Mouse (Mus musculus) forebrain, embryonic 15.5 days (tissue): ENCODE results near the gene Dusp3. TPM values are rescaled to one million over a fixed set of nuclear protein-coding genes. Genes with fewer than 3 reads are reported as not detected.

ENCODE experiments used
- ATAC-seq: fragments of 200-750 bp; cut with Nextera tagmentation; replicated peaks from 2 replicates; pipeline ENCODE4 v1.8.0; 2017; ENCODE audit warnings: mild to moderate bottlenecking, moderate TSS enrichment, moderate library complexity
- H3K27ac ChIP-seq: fragments of 300-500 bp; sonication (generic); replicated peaks from 2 replicates; pipeline ENCODE4 v1.5.1; 2015; ENCODE audit warnings: mild to moderate bottlenecking, inconsistent platforms
- H3K27me3 ChIP-seq: fragments of 300-500 bp; sonication (generic); 2 replicates; pipeline ENCODE4 v1.6.1; 2015; ENCODE audit warnings: inconsistent platforms
- H3K36me3 ChIP-seq: fragments of 300-500 bp; sonication (generic); 2 replicates; pipeline ENCODE4 v1.6.1; 2015; ENCODE audit warnings: mild to moderate bottlenecking, inconsistent platforms
- H3K4me1 ChIP-seq: fragments of 300-500 bp; sonication (generic); 2 replicates; pipeline ENCODE4 v1.6.1; 2015; ENCODE audit warnings: inconsistent platforms
- H3K4me2 ChIP-seq: fragments of 300-500 bp; sonication (generic); replicated peaks from 2 replicates; pipeline ENCODE4 v1.6.1; 2015; ENCODE audit warnings: mild to moderate bottlenecking, inconsistent platforms
- H3K4me3 ChIP-seq: fragments of 300-500 bp; sonication (generic); 2 replicates; pipeline ENCODE4 v1.5.1; 2015; ENCODE audit warnings: mild to moderate bottlenecking, inconsistent platforms
- H3K9ac ChIP-seq: fragments of 300-500 bp; sonication (generic); replicated peaks from 2 replicates; pipeline ENCODE4 v1.6.1; 2015; ENCODE audit warnings: mild to moderate bottlenecking, inconsistent platforms
- H3K9me3 ChIP-seq: fragments of 300-500 bp; sonication (generic); 2 replicates; pipeline ENCODE4 v1.6.1; 2016; ENCODE audit warnings: inconsistent platforms
- WGBS: fragments of 180-500 bp; shearing (Covaris S2); methylation state at CpG from one replicate; pipeline ENCODE4 v1.1.7; 2015; ENCODE audit warnings: mixed read lengths; 5-methylcytosine and 5-hydroxymethylcytosine counted together
- polyA plus RNA-seq: library from polyadenylated mRNA; unstranded; fragments of >200 nt; fragmentation: Nextera tagmentation; extraction: Ambion mirVana; gene quantifications from 2 replicates; pipeline ENCODE4 v1.2.1, GENCODE M21; 2015

The Dusp3 gene
- polyA plus RNA-seq, 1 experiment from 2014 or later: 13.0 TPM

DNA sequence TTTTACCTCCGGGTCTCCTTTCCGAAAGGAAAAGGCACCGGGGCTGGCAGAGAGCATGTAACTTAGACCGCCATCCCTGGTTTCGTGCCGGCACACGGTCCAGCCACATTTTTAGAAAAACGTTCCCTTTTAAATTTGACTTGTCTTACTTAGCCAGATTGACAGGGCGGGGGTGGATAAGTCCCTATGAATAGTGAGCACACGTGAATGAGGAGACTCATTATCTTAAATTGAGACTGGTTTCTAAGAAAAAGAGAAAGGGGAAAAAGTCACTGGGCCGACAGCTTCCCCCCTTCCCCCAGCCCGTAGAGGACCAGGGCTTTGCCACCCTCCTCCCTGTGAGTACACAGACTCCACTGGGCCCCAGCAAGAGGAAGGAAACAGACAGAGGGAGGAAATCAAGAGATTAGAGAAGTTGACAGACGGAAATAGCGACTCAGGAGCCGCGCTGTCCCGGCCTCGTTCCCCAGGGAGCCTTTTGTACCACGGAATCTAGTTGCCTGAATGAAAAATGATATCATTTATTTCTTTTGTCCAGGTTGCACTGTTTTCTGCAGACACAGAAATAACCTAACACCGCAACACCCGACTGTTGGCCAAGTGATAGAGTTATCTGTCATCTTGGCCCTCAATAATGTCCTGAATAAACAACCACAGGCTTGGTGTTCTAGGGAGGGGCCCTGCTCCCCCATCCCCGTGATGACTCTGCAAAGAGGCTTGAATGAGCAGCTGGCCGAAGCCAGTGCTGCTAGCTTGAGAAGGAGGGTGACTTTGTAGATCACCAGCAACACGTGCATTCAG is 34.1 kb downstream of the Dusp3 start:
- no peak overlapping the region for H3K9ac ChIP-seq
- H3K4me2 ChIP-seq: 0 out of 2 replicates have a peak overlapping the region, but pooled peaks have one; percentile 11
- no peaks in the 10 kb centered on the region for H3K9me3 ChIP-seq

DNA sequence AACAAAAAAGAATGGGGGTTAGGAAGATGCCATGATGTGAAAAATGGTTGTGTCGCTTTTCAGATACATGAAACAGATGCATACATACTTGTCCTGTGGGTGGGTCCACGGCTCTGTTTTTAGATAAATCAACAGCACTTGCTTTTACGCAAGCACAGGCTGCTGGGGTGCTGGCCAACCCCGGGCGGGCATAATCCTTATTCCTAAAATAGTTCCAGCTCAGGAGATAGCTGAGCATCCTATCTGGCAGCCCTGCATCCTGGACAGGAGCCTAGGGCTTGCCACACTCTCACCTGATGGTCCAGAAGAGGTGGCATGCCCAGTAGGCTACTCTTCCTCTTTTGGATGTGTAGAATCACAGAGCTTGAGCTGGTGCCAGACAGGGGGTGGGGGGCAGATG is 36.8 kb downstream of the Dusp3 start:
- Histone ChIP-seq H3K4me1 (peaks cover 10% of the 10 kb centered on the region), H3K4me2 (no peak overlapping the region), H3K27me3 (peaks cover 4% of the 10 kb centered on the region; the same call in 1 of the 2 replicates), H3K9ac (no peak overlapping the region), H3K9me3 (no peaks in the 10 kb centered on the region), H3K36me3 (no peaks in the 10 kb centered on the region), H3K4me3 (no peak overlapping the region), H3K27ac (no peak overlapping the region)
- ATAC-seq: no peak
- 85% methylated on average over 5 of the region's 5 CpGs for WGBS

More for the DNA sequence above, 34.1 kb downstream of the Dusp3 start:
- H3K27me3 ChIP-seq: peaks cover 4% of the 10 kb centered on the region; the same call in 1 of the 2 replicates
- H3K4me1 ChIP-seq: peaks cover 10% of the 10 kb centered on the region
- WGBS: 16% methylated on average over 24 of the region's 24 CpGs
- H3K4me3 ChIP-seq: no peak overlapping the region
- no peak overlapping the region for H3K27ac ChIP-seq
- no peaks in the 10 kb centered on the region for H3K36me3 ChIP-seq
- ATAC-seq: no peak

DNA sequence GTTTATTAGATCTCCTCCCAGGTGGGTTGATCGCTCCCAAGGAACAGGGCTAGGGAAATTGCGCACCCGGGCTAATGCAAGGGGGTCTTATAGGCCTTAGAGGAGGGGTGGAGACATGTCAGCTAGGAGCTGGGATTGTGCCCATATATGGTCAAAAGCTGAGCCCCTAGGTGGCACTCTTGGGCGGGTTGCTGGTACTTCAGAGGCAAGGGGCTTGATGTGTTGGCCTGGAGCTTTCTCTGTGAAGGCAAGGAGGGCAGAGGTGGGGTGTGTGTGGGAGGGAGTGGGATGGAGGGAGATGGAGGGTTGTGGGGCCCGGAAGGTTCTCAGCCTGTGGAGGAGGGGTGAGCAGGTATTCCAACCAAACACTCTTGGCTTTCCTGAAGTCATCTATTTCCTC is 40.3 kb downstream of the Dusp3 start:
- H3K9me3 ChIP-seq: no peaks in the 10 kb centered on the region
- ATAC-seq: no peak
- H3K9ac ChIP-seq: no peak overlapping the region
- no peak overlapping the region for H3K4me2 ChIP-seq
- H3K27me3 ChIP-seq: no peaks in the 10 kb centered on the region
- no peaks in the 10 kb centered on the region for H3K4me1 ChIP-seq
- H3K4me3 ChIP-seq: no peak overlapping the region
- no peak overlapping the region for H3K27ac ChIP-seq
- H3K36me3 ChIP-seq: no peaks in the 10 kb centered on the region
- 22% methylated on average over 5 of the region's 5 CpGs for WGBS

DNA sequence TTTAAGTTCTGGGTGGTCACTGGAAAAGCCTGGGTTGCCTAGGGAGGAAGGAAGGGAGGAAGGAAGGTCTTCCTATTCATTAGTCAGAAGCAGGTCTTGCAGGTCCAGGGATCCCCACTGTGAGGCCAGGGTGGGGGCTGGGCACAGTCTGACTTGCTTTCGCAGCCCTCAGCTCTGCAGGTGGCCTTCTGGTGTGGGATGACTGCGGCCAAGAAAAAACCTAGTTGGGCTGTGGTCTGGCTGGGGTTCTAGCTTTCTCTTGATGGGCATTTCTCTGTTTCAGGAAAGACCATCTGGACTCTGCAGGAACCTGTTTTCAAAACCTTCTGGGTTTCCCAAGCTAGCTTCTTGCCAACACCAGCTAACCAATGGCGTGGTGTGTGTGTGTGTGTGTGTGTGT is 43.8 kb downstream of the Dusp3 start:
- Histone ChIP-seq H3K27ac (no peak overlapping the region), H3K4me3 (no peak overlapping the region), H3K27me3 (peaks cover 3% of the 10 kb centered on the region), H3K9ac (no peak overlapping the region), H3K9me3 (no peaks in the 10 kb centered on the region), H3K4me2 (no peak overlapping the region), H3K36me3 (no peaks in the 10 kb centered on the region), H3K4me1 (no peaks in the 10 kb centered on the region)
- WGBS: 24% methylated on average over 3 of the region's 3 CpGs
- ATAC-seq: no peak

DNA sequence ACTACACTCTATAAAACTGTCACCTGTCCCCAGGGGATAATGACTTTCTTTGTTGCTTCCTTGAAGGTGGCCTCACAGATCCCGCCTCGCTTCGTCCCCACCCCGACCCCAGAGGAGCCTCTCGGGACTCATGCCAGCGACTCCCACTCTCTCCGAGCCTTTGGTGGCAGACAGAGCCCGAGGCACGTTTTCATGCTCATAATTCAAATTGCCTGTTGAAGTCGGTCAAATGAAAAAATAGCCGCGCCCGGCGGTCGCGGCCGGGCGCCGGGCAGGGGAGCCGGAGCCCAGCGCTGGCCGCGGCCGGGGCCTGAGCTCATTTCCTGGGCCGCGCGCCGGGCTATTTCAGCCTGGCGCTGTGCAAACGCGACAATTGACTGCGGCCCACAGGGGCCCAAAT is 49.7 kb downstream of the Dusp3 start:
- WGBS: under 1% methylated on average over 32 of the region's 32 CpGs
- H3K4me1 ChIP-seq: peaks cover 11% of the 10 kb centered on the region
- no peak overlapping the region for H3K27ac ChIP-seq
- no peak for ATAC-seq
- H3K9me3 ChIP-seq: no peaks in the 10 kb centered on the region
- H3K9ac ChIP-seq: peak overlapping the region; percentile 63
- no peaks in the 10 kb centered on the region for H3K36me3 ChIP-seq
- H3K4me2 ChIP-seq: peak overlapping the region; percentile 83
- H3K4me3 ChIP-seq: peak overlapping the region; percentile 47
- peaks cover 16% of the 10 kb centered on the region for H3K27me3 ChIP-seq

DNA sequence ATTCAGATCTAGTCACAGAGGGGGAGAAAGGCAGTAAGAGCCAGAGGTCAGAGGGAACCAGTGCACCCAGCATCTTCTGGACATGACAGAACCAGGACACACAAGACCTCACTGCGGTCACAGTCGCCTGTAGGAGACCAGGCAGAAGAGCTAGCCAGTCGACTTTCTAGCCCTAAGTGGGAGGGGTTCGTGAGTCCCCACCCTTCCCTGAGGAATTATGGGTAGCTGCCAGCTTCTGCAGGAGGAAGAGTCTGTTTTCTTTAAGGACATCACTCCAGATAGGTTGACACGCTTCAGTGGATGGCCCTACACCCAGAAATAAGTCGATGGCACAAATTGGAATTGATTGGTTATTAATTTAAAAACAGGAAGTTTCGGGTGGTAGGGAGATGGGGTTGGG is 50.4 kb downstream of the Dusp3 start:
- Histone ChIP-seq H3K4me1 (peaks cover 11% of the 10 kb centered on the region), H3K4me2 (peak overlapping the region; percentile 83; the same call in 1 of the 2 replicates), H3K36me3 (no peaks in the 10 kb centered on the region), H3K27me3 (peaks cover 16% of the 10 kb centered on the region), H3K9ac (no peak overlapping the region), H3K27ac (no peak overlapping the region), H3K4me3 (no peak overlapping the region), H3K9me3 (no peaks in the 10 kb centered on the region)
- no peak for ATAC-seq
- WGBS: 35% methylated on average over 7 of the region's 7 CpGs

DNA sequence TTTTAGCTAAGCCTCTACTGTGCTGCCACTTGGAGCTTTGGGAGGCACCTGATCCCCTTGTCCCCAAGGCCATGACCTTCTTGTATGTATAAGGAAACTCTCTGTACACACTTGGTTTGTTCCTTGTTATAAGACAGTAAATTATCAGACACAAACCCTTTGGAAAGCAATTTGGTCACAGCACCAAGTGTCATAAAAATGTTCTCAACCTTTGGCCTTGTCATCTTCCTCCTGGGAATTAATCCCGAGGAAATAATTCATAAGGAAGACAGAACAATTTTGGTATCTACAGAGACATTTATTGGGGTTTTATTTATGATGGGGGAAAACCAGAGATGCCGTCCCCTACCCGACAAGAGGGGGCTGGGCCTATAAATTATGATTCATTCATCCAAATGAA is 51.1 kb downstream of the Dusp3 start:
- ATAC-seq: no peak
- H3K4me1 ChIP-seq: peaks cover 11% of the 10 kb centered on the region
- no peak overlapping the region for H3K4me2 ChIP-seq
- peaks cover 16% of the 10 kb centered on the region for H3K27me3 ChIP-seq
- H3K4me3 ChIP-seq: no peak overlapping the region
- WGBS: 89% methylated on average over 3 of the region's 3 CpGs
- no peaks in the 10 kb centered on the region for H3K9me3 ChIP-seq
- no peak overlapping the region for H3K9ac ChIP-seq
- H3K27ac ChIP-seq: no peak overlapping the region
- no peaks in the 10 kb centered on the region for H3K36me3 ChIP-seq

DNA sequence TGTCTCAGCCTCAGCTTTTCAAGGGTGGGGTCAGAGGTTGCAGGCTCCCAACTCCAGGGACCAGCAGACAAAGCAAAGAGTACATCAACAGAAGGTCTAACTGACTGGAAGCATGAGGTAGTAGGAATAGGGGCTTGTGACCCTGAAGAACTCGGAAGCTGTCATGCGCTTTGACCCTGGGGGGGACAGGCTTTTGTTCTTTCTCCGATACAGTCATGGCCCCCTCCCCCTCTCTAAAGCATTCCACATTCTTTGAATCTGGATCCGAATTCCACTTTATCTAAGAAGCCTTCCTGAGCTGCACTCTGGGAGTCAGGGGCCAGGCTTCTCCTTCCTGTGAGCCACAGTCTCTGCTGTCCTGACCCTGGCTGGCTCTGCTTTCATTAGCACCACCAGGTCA is 54.8 kb downstream of the Dusp3 start:
- no peak overlapping the region for H3K4me3 ChIP-seq
- no peaks in the 10 kb centered on the region for H3K9me3 ChIP-seq
- no peak for ATAC-seq
- no peak overlapping the region for H3K4me2 ChIP-seq
- no peak overlapping the region for H3K9ac ChIP-seq
- peaks cover 2% of the 10 kb centered on the region for H3K4me1 ChIP-seq
- peaks cover 11% of the 10 kb centered on the region; the same call in 1 of the 2 replicates for H3K27me3 ChIP-seq
- no peaks in the 10 kb centered on the region for H3K36me3 ChIP-seq
- 63% methylated on average over 4 of the region's 4 CpGs for WGBS
- no peak overlapping the region for H3K27ac ChIP-seq

DNA sequence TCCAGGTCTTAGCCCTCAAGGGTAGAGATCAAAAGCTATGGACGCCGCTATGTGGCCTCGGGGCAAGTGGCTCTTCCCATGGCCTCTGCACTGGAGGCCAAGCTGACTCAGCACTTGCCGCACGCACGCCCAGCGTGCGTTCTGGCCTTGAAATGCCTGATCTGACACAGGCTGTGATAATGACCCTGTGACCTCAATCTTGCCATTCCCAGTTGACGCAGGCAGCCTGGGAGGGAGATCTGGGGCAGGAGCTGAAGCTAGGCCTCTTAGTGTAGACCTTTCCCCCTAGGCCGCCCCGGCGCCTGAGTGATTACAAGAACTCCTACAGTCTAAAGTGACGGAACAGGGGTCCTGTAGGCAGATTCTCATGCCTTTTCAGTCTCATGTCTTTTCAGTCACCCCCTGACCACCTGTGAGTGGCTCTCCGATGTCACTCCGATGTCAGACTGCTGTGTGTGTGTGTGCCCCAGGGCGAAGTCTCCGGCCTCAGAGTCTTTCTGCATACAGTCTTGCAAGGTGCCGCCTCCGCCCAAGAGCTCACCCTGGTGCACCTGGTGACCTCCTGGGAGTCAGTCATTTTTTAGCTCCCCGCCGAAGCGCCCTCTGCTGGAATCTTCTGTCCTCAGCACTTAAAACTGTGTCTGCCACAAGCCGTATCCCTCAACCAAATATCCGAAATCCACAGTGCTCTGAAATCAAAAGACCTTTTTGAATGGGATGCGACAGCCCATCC is 58.6 kb downstream of the Dusp3 start:
- no peaks in the 10 kb centered on the region for H3K9me3 ChIP-seq
- no peak overlapping the region for H3K27ac ChIP-seq
- H3K4me1 ChIP-seq: no peaks in the 10 kb centered on the region
- H3K36me3 ChIP-seq: no peaks in the 10 kb centered on the region
- no peak overlapping the region for H3K4me3 ChIP-seq
- H3K9ac ChIP-seq: no peak overlapping the region
- no peak overlapping the region for H3K4me2 ChIP-seq
- 0 out of 2 replicates have a peak, but pooled peaks cover 2% of the 10 kb centered on the region for H3K27me3 ChIP-seq
- WGBS: 46% methylated on average over 25 of the region's 25 CpGs
- no peak for ATAC-seq

DNA sequence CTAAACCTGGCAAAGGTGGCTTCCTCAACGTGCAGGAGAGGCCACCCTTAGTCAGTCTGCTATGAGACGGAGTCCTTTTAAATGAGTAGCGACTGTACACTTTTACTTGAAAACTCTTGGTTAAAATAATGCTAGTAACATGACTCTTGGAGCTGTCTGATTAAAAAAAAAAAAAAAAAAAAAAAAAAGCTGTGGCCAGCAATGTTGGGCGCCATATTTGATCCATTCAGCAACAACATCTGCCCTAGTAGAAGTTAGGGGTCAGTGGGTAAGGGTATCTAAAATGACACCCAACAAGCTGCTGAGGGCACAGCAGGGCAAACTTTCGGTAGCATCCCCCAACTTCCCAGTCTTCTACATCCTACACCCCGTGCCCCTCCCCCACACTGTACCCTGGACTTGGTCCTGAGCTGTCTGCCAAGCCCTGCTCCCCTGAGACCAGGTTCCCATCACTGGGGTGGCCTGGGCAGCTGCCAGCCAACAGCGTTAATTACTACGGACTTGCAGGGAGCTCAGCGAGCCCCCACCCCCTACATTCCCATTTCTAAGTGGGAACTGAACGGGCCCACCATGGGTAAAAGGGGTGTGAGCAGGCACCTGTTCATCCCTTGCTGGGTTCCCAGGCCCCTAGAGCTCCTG is 59.7 kb downstream of the Dusp3 start:
- no peaks in the 10 kb centered on the region for H3K9me3 ChIP-seq
- H3K4me1 ChIP-seq: no peaks in the 10 kb centered on the region
- WGBS: 78% methylated on average over 10 of the region's 10 CpGs
- H3K27ac ChIP-seq: no peak overlapping the region
- H3K4me3 ChIP-seq: no peak overlapping the region
- no peak for ATAC-seq
- no peaks in the 10 kb centered on the region for H3K36me3 ChIP-seq
- no peak overlapping the region for H3K4me2 ChIP-seq
- H3K9ac ChIP-seq: no peak overlapping the region
- 0 out of 2 replicates have a peak, but pooled peaks cover 2% of the 10 kb centered on the region for H3K27me3 ChIP-seq

DNA sequence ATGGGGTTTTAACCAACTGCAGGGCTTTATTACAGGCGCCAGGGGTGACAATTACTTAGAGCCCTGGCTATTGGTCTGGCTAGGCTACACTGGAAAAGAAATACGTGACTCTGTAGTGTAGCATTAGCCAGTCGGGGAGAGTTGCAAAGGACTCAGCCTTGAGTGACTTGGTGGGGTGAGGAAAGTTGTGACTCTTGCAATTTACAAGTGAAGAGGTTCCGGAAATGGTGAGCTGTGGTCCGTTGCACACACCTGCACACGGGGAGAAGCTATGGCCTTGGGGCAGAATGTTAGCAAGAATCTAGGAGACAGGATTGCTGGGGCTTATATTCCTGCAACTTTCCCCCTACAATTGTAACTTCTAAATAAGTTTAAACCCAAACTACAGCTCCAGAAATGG is 61.2 kb downstream of the Dusp3 start:
- Histone ChIP-seq H3K4me1 (no peaks in the 10 kb centered on the region), H3K4me3 (no peak overlapping the region), H3K9me3 (no peaks in the 10 kb centered on the region), H3K36me3 (no peaks in the 10 kb centered on the region), H3K9ac (no peak overlapping the region), H3K27me3 (0 out of 2 replicates have a peak, but pooled peaks cover 2% of the 10 kb centered on the region), H3K4me2 (no peak overlapping the region), H3K27ac (no peak overlapping the region)
- WGBS: 74% methylated on average over 6 of the region's 6 CpGs
- ATAC-seq: no peak

DNA sequence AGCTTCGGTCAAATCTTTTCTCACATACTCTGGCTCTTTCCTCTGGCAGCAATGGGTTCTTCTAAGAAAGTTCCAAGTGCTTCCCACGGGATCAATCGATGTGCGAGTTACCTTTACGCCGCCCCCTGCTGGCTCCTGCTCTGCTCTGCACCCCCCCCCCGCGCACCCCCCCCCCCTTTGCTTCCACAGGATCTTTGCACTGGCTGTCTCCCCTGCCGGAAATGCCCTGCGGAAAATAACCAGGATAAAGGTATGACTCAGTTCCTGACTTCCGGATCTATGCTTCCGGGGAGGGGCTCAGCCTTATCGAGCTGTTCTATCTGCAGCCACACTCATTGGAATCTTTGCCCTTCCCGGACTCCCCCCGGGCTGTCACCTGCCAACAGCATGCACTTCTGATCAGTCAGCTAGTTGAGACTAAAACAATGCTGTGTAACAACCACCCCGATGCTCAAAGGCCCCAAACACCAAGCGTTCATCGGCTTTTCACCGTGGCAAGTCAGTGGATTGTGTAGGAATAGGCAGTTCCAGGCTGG is 62.3 kb downstream of the Dusp3 start:
- Histone ChIP-seq H3K4me3 (no peak overlapping the region), H3K27ac (no peak overlapping the region), H3K27me3 (no peaks in the 10 kb centered on the region), H3K4me2 (no peak overlapping the region), H3K9me3 (no peaks in the 10 kb centered on the region), H3K9ac (no peak overlapping the region), H3K4me1 (no peaks in the 10 kb centered on the region), H3K36me3 (no peaks in the 10 kb centered on the region)
- ATAC-seq: no peak
- 70% methylated on average over 19 of the region's 19 CpGs for WGBS
